Mouse (Mus musculus) CH12.LX (cell line): ENCODE results near the gene Dclre1b.

Experiments used
- BHLHE40 ChIP-seq: IDR thresholded peaks from 2 replicates; pipeline ENCODE4 v1.6.1; 2011; ENCODE audit warnings: mild to moderate bottlenecking, low read depth, low read length, improper control_type of control experiment
- CTCF ChIP-seq, 2 experiments: IDR thresholded peaks in 1 of 2; conservative IDR thresholded peaks in 1 of 2; 2 replicates each; pipeline ENCODE4 v1.5.1; 2011 to 2012; ENCODE audit warnings: low read depth in 2 of 2, low read length in 2 of 2, improper control_type of control experiment in 1 of 2, inconsistent platforms in 1 of 2, mild to moderate bottlenecking in 1 of 2, moderate library complexity in 1 of 2
- POLR2A ChIP-seq: IDR thresholded peaks from 2 replicates; pipeline ENCODE4 v1.6.1; 2011; ENCODE audit warnings: low read depth, mild to moderate bottlenecking, improper control_type of control experiment, low read length
- UBTF ChIP-seq: IDR thresholded peaks from 2 replicates; pipeline ENCODE4 v1.6.1; 2012; ENCODE audit warnings: low read depth, mild to moderate bottlenecking, inconsistent platforms, low read length, improper control_type of control experiment, moderate library complexity
- ZC3H11A ChIP-seq: IDR thresholded peaks from 2 replicates; pipeline ENCODE4 v1.6.1; 2012; ENCODE audit warnings: low read depth, mild to moderate bottlenecking, inconsistent platforms, low read length, improper control_type of control experiment

GRCm38 (mm10) chr3:103758456-103758855 is 50.8 kb downstream of the Dclre1b start:
- TF ChIP-seq UBTF (no peak), CTCF (conservative IDR thresholded peaks at IDR 0.05 in 1 of 2, IDR thresholded peaks at IDR 0.05 in 1 of 2; ENCODE audit: low read depth in 2 of 2, low read length in 2 of 2) (no peak), BHLHE40 (no peak), ZC3H11A (no peak), POLR2A (no peak)
